Mouse (Mus musculus) kidney, postnatal 0 days (tissue): ENCODE measurements around the gene Ogdh. TPM values are rescaled to one million over a fixed set of nuclear protein-coding genes. Genes with fewer than 3 reads are reported as not detected.
A peak's percentile ranks its signal among the peaks of the same experiment; 100 is the strongest.
"Not testable (repeated sequence)": the region's sequence is repeated elsewhere in the genome, so short reads cannot be mapped to it uniquely, and the experiment has no call there.

Experiments used
- ATAC-seq: fragments of 200-750 bp; cut with Nextera tagmentation; replicated peaks from 2 replicates; pipeline ENCODE4 v1.8.0; 2017; ENCODE audit warnings: low read depth, moderate number of reproducible peaks, moderate TSS enrichment, moderate library complexity; ENCODE audit not compliant: low FRiP score
- DNase-seq: peaks from one replicate; pipeline ENCODE4 v3.0.0-alpha.2; 2016; ENCODE audit warnings: low spot score
- H3K27ac ChIP-seq: fragments of 300-500 bp; sonication (generic); 2 replicates; pipeline ENCODE4 v1.5.1; 2014; ENCODE audit warnings: mild to moderate bottlenecking
- H3K27me3 ChIP-seq: fragments of 300-500 bp; sonication (generic); 2 replicates; pipeline ENCODE4 v1.6.1; 2014; ENCODE audit warnings: low read length, mixed read lengths; ENCODE audit not compliant: insufficient read depth
- H3K36me3 ChIP-seq: fragments of 300-500 bp; sonication (generic); 2 replicates; pipeline ENCODE4 v1.6.1; 2014; ENCODE audit warnings: low read length, mixed read lengths; ENCODE audit not compliant: insufficient read depth
- H3K4me1 ChIP-seq: fragments of 300-500 bp; sonication (generic); replicated peaks from 2 replicates; pipeline ENCODE4 v1.6.1; 2014; ENCODE audit warnings: antibody characterized with exemption, low read length, mixed read lengths; ENCODE audit not compliant: insufficient read depth
- H3K4me2 ChIP-seq: fragments of 300-500 bp; sonication (generic); 2 replicates; pipeline ENCODE4 v1.6.1; 2014; ENCODE audit warnings: mild to moderate bottlenecking, low read length, moderate library complexity, mixed read lengths
- H3K4me3 ChIP-seq: fragments of 300-500 bp; sonication (generic); replicated peaks from 2 replicates; pipeline ENCODE4 v1.5.1; 2014; ENCODE audit warnings: low read depth, low read length
- H3K9ac ChIP-seq: fragments of 300-500 bp; sonication (generic); 2 replicates; pipeline ENCODE4 v1.6.1; 2014; ENCODE audit warnings: low read depth, low read length
- H3K9me3 ChIP-seq: fragments of 300-500 bp; sonication (generic); replicated peaks from 2 replicates; pipeline ENCODE4 v1.6.1; 2016; ENCODE audit warnings: low read length, inconsistent platforms, mixed read lengths
- CTCF ChIP-seq: IDR thresholded peaks from 2 replicates; pipeline ENCODE4 v1.5.1; 2016; ENCODE audit warnings: antibody characterized with exemption, low read depth, mild to moderate bottlenecking, moderate library complexity
- WGBS: fragments of 180-500 bp; shearing (Covaris S2); extraction: QIAGEN DNeasy Blood & Tissue Kit; methylation state at CpG from one replicate; pipeline ENCODE4 v1.1.7; 2014; 5-methylcytosine and 5-hydroxymethylcytosine counted together
- polyA plus RNA-seq: library from polyadenylated mRNA; unstranded; fragments of >200 nt; fragmentation: Nextera tagmentation; extraction: Ambion mirVana; gene quantifications from 2 replicates; pipeline ENCODE4 v1.2.1, GENCODE M21; 2015

The Ogdh gene
- 125 and 138 TPM in 2 replicates for polyA plus RNA-seq

DNA sequence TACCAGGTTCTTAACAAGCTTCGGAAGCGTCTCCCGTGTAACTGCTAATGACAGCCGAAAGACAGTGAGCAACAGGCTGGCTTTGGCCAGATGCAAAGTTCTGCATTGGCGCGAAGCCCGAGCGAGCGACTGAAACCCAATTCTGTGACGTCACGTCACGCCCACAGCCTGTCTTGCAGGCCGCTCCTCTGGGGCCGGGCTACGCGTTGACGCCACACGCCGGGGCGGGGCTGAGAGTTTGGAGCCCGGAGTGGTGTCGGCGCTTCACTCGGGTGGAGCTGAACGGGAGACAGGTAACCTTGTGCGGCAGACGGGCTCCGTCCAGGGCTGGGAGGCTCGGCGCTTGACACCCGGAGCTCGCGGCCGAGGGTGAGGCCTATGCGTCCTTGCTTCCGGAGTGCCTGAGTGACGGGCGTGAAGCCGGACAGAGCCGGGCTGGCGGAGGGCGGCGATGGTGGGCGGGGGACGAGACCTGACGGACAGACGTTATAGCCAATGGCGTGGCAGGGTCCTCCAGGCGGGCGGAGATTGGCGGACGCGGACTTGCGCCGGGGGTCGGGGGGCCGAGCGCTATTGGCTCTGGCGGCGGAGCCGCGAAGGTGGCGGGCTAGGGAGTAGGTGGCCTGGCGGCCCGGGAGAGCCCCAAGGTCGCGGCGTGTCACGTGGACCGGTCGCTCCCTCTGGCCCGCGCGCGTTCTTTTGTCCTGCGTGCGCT is at the start of gene Ogdh:
Gene Ogdh, plus strand, starts transcription at position 233 of the 715 bp plus-strand sequence.
- WGBS: under 1% methylated on average over 69 of the region's 77 CpGs
- 0 out of 2 replicates have a peak, but pooled peaks cover 4% of the 10 kb centered on the region for H3K4me1 ChIP-seq

DNA sequence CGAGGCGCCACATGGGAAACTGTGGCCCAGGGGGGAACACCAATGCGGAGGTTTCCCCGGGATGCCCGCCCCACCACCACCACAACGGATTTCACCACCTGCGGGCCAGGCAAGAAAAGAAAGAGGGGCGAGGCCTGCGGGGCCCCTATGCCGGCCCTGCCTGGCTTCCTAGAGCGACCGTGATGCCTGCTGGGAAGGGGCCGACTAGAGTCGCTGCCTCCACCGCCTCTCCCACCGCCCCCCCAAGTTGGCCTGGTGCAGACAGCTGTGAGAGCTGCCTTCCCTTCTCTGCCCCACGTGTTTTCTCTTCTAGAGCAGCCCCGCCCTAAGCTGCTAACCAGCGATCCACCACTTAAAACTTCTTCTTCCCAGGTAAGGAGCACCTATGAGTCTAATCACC is 46.7 kb upstream of the Ogdh start:
- no peak for ATAC-seq
- H3K27me3 ChIP-seq: no peaks in the 10 kb centered on the region
- 56% methylated on average over 15 of the region's 19 CpGs for WGBS
- no peaks in the 10 kb centered on the region for H3K9me3 ChIP-seq
- no peak for TF ChIP-seq CTCF
- H3K4me3 ChIP-seq: no peak overlapping the region
- no peaks in the 10 kb centered on the region for H3K4me1 ChIP-seq
- no peak overlapping the region for H3K9ac ChIP-seq
- H3K4me2 ChIP-seq: no peak overlapping the region
- H3K27ac ChIP-seq: no peak overlapping the region
- DNase-seq: no peak
- no peaks in the 10 kb centered on the region for H3K36me3 ChIP-seq

More for the DNA sequence above, at the start of gene Ogdh:
- peak within 1 kb of the TSS; percentile 75 for H3K4me2 ChIP-seq
- no peaks in the 10 kb centered on the region for H3K27me3 ChIP-seq
- no peaks in the 10 kb centered on the region for H3K9me3 ChIP-seq
- DNase-seq (peak; percentile 97), ATAC-seq (peak; percentile 97)
- H3K27ac ChIP-seq: peak within 1 kb of the TSS; percentile 94
- H3K4me3 ChIP-seq: peak within 1 kb of the TSS; percentile 70
- no peak for TF ChIP-seq CTCF
- H3K9ac ChIP-seq: peak within 1 kb of the TSS; percentile 78
- no peaks in the 10 kb centered on the region for H3K36me3 ChIP-seq

DNA sequence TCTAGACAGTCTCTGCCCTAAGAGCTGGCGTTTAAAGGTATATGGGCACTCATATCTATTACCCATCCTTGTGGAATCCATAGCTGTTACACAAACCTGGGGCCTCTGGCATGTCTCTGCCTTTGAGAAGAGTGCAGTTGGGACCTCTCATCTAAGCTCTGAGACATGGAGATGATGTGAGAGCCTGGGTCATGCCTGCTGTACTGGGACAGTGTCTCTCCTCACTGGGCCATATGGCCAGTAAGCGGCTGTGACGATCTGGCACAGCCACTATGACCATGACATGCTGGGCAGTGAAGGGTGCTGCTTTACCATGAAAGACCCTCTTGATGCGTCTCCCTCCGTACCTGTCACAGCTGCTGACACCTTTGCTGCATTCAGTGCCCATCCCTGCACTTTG is 39.2 kb upstream of the Ogdh start:
- DNase-seq (no peak), ATAC-seq (no peak)
- TF ChIP-seq CTCF: no peak
- H3K9me3 ChIP-seq: no peaks in the 10 kb centered on the region
- no peak overlapping the region for H3K4me2 ChIP-seq
- H3K27ac ChIP-seq: no peak overlapping the region
- no peaks in the 10 kb centered on the region for H3K4me1 ChIP-seq
- WGBS: 86% methylated on average over 5 of the region's 5 CpGs
- no peaks in the 10 kb centered on the region for H3K27me3 ChIP-seq
- H3K4me3 ChIP-seq: no peak overlapping the region
- no peaks in the 10 kb centered on the region for H3K36me3 ChIP-seq
- H3K9ac ChIP-seq: no peak overlapping the region

DNA sequence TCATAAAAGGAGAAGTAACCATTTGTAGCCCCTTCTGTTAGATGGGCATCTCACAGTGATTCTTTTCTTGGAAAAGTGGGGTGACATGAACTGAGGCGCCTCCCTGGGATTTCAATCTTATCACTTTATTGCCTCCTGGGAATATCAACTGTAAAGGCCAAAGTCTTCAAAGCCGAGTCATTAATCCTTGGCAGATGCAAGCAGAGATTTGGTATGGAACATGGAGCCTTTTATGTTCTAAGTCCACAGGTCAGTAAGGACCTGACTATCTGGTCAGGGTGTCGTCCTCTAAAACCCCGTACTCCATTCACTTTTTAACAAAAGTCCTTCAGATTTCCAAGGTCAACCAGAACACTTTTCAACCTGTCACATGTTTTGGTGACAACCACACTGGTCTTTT is 38.6 kb upstream of the Ogdh start:
- Histone ChIP-seq H3K36me3 (no peaks in the 10 kb centered on the region), H3K4me3 (no peak overlapping the region), H3K9ac (no peak overlapping the region), H3K27ac (no peak overlapping the region), H3K4me2 (no peak overlapping the region), H3K9me3 (no peaks in the 10 kb centered on the region), H3K4me1 (no peaks in the 10 kb centered on the region), H3K27me3 (no peaks in the 10 kb centered on the region)
- no peak for TF ChIP-seq CTCF
- 91% methylated on average over 4 of the region's 4 CpGs for whole genome bisulfite sequencing
- ATAC-seq (no peak), DNase-seq (no peak)

DNA sequence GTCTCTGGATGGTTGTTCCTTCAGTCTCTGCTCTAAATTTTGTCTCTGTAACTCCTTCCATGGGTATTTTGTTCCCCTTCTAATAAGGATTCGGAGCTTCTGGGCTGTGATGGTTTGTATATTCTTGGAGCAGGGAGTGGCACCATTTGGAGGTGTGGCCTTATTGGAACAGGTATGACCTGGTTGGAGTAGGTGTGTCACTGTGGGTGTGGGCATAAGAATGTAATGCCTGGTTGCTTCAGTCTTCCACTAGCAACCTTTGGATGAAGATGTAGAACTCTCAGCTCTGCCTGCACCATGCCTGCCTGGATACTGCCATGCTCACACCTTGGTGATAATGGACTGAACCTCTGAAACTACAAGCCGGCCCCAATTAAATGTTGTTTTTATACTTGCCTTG is 36.8 kb upstream of the Ogdh start:
- H3K4me2 ChIP-seq, H3K4me1 ChIP-seq, DNase-seq, H3K4me3 ChIP-seq, H3K9ac ChIP-seq, H3K27me3 ChIP-seq, H3K9me3 ChIP-seq, H3K27ac ChIP-seq, ATAC-seq: not testable (repeated sequence)
- H3K36me3 ChIP-seq: peaks cover 16% of the 10 kb centered on the region
- 88% methylated on average over 2 of the region's 2 CpGs for WGBS

DNA sequence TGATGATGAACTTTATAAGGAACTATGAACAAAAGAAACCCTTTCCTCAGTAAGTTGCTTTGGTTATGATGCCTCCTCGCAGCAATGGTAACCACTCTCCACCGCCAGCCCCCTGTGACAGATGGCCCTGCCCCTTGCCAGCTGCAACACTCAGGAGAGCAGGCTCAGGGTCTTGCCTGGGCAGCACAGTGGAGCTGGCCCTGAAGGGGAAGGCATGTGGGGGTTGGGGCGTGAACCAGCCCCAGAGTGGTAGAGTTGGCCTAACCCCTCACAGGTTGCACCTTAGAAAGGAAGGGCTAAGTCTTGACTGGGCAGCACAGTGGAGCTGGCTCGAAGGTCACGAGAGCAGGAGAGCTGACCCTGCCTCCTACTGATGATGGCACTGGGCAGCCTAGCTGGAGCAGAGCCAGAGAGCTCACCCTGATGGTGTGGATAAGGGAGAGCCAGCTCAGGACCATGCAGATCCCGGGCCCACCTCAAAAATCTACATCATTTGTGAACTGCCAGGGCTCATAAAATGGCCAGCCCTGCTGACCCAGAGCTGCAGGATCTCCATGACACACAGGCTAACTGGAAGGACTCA is 34.9 kb upstream of the Ogdh start:
- WGBS: 70% methylated on average over 6 of the region's 6 CpGs
- H3K4me1 ChIP-seq: no peaks in the 10 kb centered on the region
- ATAC-seq: peak; percentile 53; the same call in 1 of the 2 replicates

More for the DNA sequence above, 34.9 kb upstream of the Ogdh start:
- no peak for TF ChIP-seq CTCF
- H3K36me3 ChIP-seq: peaks cover 34% of the 10 kb centered on the region
- H3K27ac ChIP-seq: no peak overlapping the region
- no peak overlapping the region for H3K4me3 ChIP-seq
- H3K9ac ChIP-seq: no peak overlapping the region
- no peaks in the 10 kb centered on the region for H3K9me3 ChIP-seq
- no peaks in the 10 kb centered on the region for H3K27me3 ChIP-seq
- no peak for DNase-seq
- H3K4me2 ChIP-seq: no peak overlapping the region
